Mouse (Mus musculus) neural tube, embryonic 15.5 days (tissue): Measurements from ENCODE around the gene 4933428G20Rik. TPM values are rescaled to one million over a fixed set of nuclear protein-coding genes. Genes with fewer than 3 reads are reported as not detected.

Experiments used
- ATAC-seq: fragments of 200-750 bp; cut with Nextera tagmentation; 2 replicates; pipeline ENCODE4 v1.8.0; 2017; ENCODE audit warnings: mild to moderate bottlenecking, moderate TSS enrichment, moderate library complexity; ENCODE audit not compliant: low FRiP score
- H3K27ac ChIP-seq: fragments of 300-500 bp; sonication (generic); replicated peaks from 2 replicates; pipeline ENCODE4 v1.5.1; 2015; ENCODE audit warnings: mild to moderate bottlenecking, inconsistent platforms
- H3K27me3 ChIP-seq: fragments of 300-500 bp; sonication (generic); replicated peaks from 2 replicates; pipeline ENCODE4 v1.6.1; 2015; ENCODE audit warnings: inconsistent platforms
- H3K36me3 ChIP-seq: fragments of 300-500 bp; sonication (generic); 2 replicates; pipeline ENCODE4 v1.6.1; 2015; ENCODE audit warnings: inconsistent platforms
- H3K4me1 ChIP-seq: fragments of 300-500 bp; sonication (generic); 2 replicates; pipeline ENCODE4 v1.6.1; 2015; ENCODE audit warnings: inconsistent platforms
- H3K4me2 ChIP-seq: fragments of 300-500 bp; sonication (generic); 2 replicates; pipeline ENCODE4 v1.6.1; 2015; ENCODE audit warnings: inconsistent platforms, mild to moderate bottlenecking, moderate library complexity
- H3K4me3 ChIP-seq: fragments of 300-500 bp; sonication (generic); replicated peaks from 2 replicates; pipeline ENCODE4 v1.5.1; 2015; ENCODE audit warnings: mild to moderate bottlenecking, inconsistent platforms
- H3K9ac ChIP-seq: fragments of 300-500 bp; sonication (generic); replicated peaks from 2 replicates; pipeline ENCODE4 v1.6.1; 2015; ENCODE audit warnings: mild to moderate bottlenecking, inconsistent platforms
- H3K9me3 ChIP-seq: fragments of 300-500 bp; sonication (generic); replicated peaks from 2 replicates; pipeline ENCODE4 v1.6.1; 2016; ENCODE audit warnings: inconsistent platforms
- WGBS: fragments of 180-500 bp; shearing (Covaris S2); methylation state at CpG from one replicate; pipeline ENCODE4 v1.1.7; 2015; ENCODE audit warnings: mixed read lengths; 5-methylcytosine and 5-hydroxymethylcytosine counted together
- polyA plus RNA-seq: library from polyadenylated mRNA; unstranded; fragments of >200 nt; fragmentation: Nextera tagmentation; extraction: Ambion mirVana; gene quantifications from 2 replicates; pipeline ENCODE4 v1.2.1, GENCODE M21; 2015

Gene 4933428G20Rik
- polyA plus RNA-seq, 1 experiment from 2014 or later, result 1.2 TPM

DNA sequence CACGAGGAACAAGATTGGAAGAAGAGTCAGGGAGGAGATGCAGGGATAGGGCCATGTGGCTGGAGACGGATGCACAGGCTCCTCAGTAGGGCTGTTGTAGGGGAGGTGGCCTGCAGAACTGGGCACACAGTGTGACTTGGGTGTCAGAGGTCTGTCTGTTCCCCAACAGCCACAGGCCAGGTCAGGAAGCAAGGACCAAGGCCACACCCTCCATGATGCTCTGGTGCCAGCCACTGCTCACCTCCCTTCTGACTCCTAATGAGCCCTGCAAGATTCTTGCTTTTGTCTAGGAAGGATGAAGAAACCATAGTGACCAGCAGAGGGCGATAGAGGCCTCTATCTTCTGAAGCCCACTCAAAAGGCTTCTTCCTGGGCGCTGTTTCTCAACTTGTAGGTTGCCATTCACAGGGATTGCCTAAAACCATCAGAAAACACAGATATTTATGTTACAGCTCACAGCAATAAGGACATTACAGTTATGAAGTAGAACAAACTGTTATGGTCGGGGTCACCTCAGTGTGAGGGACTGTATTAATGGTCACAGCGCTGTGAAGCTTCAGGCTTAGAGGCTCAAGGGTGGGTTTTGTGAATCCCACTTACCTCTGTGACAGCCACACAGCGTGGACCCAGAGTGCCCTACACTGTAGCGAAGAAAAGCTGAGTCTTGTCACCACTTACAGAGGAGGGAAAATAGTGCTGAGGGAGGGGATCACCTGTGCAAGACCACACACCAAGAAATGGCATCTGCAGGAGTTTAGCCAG is 23.6 kb downstream of the 4933428G20Rik start:
- H3K27me3 ChIP-seq, result no peaks in the 10 kb centered on the region
- H3K27ac ChIP-seq, result no peak overlapping the region
- peak; percentile 65 for ATAC-seq
- peaks cover 80% of the 10 kb centered on the region for H3K36me3 ChIP-seq
- H3K4me2 ChIP-seq, result no peak overlapping the region
- no peak overlapping the region for H3K9ac ChIP-seq
- WGBS, result 57% methylated on average over 8 of the region's 8 CpGs
- no peak overlapping the region for H3K4me3 ChIP-seq
- no peaks in the 10 kb centered on the region for H3K4me1 ChIP-seq
- no peaks in the 10 kb centered on the region for H3K9me3 ChIP-seq

DNA sequence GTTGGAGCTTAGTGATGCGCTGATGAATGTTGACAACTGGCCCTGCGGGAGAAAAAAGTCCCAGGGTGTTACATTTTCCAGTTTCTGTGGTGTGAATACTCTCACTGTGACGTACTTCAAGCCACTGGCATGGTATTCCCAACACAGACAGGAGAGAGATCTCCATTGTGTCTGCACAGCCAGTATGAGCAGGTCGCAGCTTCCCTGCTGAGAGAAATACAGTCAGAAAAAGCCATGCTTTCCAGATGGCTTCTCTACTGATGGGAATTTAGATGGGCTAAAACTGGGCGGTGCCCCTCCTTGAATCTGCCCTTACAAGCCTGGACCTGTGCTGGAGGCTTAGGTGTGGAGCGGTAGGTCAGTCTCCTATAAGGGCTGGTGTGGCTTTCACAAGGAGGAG is 28.9 kb downstream of the 4933428G20Rik start:
- Histone ChIP-seq H3K9me3 (no peaks in the 10 kb centered on the region), H3K27ac (no peak overlapping the region), H3K4me1 (no peaks in the 10 kb centered on the region), H3K4me3 (no peak overlapping the region), H3K9ac (no peak overlapping the region), H3K4me2 (no peak overlapping the region), H3K36me3 (peaks cover 73% of the 10 kb centered on the region), H3K27me3 (no peaks in the 10 kb centered on the region)
- ATAC-seq, result no peak
- 84% methylated on average over 6 of the region's 6 CpGs for WGBS

DNA sequence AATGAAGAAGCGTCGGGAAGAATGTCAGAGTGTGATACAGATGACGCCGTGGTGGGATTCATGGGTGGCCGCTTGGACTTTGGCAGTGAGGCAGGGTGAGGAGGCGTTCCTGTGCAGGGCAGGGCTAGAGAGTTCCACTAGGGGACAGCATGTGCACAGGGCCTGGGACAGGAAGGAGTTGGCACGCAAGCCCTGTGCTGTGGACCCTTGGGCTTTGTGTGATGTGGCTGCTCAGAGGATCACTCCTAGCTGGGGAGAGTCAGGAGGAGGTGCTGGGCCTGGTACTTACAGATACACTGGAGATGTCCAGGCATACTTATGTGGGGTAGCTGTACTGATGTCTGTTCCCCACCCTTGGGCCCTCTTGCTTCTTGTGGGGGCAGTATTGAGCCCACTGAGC is 30.3 kb downstream of the 4933428G20Rik start:
- no peak for ATAC-seq
- H3K9me3 ChIP-seq, result no peaks in the 10 kb centered on the region
- H3K4me1 ChIP-seq, result no peaks in the 10 kb centered on the region
- H3K4me3 ChIP-seq, result no peak overlapping the region
- WGBS, result 92% methylated on average over 7 of the region's 7 CpGs
- no peak overlapping the region for H3K4me2 ChIP-seq
- peaks cover 70% of the 10 kb centered on the region for H3K36me3 ChIP-seq
- no peaks in the 10 kb centered on the region for H3K27me3 ChIP-seq
- H3K9ac ChIP-seq, result no peak overlapping the region
- H3K27ac ChIP-seq, result no peak overlapping the region

DNA sequence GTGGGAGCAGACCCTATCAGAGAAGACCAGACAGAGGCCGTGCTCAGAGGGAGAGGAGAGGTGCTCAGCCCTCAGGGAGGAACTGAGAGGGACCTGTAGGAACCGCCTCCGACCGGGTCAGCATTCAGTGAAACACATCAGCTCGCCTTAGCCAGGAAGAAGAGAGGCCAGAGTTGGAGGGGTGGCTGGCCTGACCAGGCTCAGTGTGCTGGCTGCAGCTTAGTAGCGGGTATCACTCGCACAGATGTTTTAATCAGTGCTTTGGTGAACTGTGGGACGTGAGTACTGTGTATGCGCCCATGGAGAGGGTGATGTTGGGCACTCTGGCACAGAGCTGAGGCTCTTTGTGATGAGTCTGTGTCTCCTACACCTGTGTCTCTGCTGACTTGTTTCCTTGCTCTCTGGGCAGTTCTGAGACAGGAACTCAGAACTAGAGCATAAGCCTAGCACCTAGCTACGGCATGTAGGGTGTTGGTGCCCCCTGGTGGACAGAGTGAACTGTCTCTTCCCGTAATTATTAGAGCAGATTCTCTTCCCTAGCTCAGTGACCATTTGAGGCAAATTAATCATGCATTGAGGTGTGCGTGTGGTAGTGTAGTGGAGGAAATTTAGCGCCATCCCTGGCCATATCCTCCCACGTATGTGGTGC is 31.4 kb downstream of the 4933428G20Rik start:
- Histone ChIP-seq H3K4me2 (no peak overlapping the region), H3K9me3 (no peaks in the 10 kb centered on the region), H3K27me3 (no peaks in the 10 kb centered on the region), H3K4me1 (no peaks in the 10 kb centered on the region), H3K27ac (no peak overlapping the region), H3K36me3 (peaks cover 71% of the 10 kb centered on the region), H3K4me3 (no peak overlapping the region), H3K9ac (no peak overlapping the region)
- peak; percentile 65 for ATAC-seq
- 48% methylated on average over 14 of the region's 14 CpGs for WGBS

DNA sequence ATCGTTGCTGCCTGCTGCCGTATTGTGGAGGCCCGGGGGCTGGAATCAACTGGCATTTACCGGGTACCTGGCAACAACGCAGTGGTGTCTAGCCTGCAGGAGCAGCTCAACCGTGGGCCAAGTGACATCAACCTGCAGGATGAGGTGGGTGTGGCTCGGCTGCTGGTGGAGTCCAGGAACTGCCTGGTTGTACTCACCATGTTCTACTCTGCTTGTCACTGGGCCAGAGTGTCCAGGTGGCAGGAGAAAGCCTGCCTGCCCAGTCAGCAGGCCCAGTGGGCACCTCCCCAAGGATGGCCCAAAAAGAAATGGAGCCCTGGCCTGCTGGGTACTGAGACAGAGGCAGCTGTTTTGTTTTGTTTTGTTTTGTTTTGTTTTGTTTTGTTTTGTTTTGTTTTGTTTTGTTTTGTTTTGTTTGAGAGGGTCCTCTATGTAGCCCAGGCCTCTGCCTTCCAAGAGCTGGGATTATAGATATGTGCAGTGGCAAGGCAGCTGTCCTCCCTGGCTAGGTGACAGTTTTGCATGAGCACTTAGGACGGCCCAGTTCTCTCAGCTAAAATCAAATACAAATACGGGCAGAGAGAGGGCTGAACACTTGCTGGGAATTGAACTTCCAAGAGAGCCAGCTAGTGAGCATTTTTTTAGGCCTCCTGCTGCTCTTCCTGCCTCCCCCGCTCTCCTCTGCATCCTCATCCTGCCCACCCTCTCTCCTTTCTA is 33.5 kb downstream of the 4933428G20Rik start:
- WGBS, result 79% methylated on average over 10 of the region's 10 CpGs
- Histone ChIP-seq H3K9me3 (no peaks in the 10 kb centered on the region), H3K4me2 (no peak overlapping the region), H3K4me1 (no peaks in the 10 kb centered on the region), H3K4me3 (no peak overlapping the region), H3K9ac (0 out of 2 replicates have a peak overlapping the region, but pooled peaks have one; percentile 14), H3K27ac (no peak overlapping the region), H3K36me3 (peaks cover 73% of the 10 kb centered on the region), H3K27me3 (no peaks in the 10 kb centered on the region)
- ATAC-seq, result no peak

DNA sequence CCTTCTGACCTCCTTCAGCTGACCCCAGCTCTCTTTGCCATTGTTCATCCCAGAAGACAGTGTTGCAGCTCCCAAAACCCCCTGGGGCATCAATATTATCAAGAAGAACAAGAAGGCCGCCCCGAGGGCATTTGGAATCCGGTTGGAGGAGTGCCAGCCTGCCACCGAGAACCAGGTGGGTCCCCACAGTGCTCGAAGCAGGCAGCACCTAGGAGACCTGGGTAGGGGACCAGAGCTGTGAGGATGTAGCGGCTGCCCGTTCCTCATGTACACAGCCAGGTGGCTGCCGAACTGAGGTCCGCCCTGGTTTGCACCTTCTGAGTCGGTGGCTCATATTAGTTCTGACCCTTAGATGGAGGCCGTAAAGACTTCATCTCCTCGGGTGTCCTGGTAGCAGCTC is 34.2 kb downstream of the 4933428G20Rik start:
- Histone ChIP-seq H3K36me3 (peaks cover 74% of the 10 kb centered on the region), H3K4me1 (no peaks in the 10 kb centered on the region), H3K27me3 (no peaks in the 10 kb centered on the region), H3K4me2 (no peak overlapping the region), H3K4me3 (no peak overlapping the region), H3K27ac (no peak overlapping the region), H3K9me3 (no peaks in the 10 kb centered on the region), H3K9ac (no peak overlapping the region)
- no peak for ATAC-seq
- whole genome bisulfite sequencing, result 88% methylated on average over 12 of the region's 12 CpGs

DNA sequence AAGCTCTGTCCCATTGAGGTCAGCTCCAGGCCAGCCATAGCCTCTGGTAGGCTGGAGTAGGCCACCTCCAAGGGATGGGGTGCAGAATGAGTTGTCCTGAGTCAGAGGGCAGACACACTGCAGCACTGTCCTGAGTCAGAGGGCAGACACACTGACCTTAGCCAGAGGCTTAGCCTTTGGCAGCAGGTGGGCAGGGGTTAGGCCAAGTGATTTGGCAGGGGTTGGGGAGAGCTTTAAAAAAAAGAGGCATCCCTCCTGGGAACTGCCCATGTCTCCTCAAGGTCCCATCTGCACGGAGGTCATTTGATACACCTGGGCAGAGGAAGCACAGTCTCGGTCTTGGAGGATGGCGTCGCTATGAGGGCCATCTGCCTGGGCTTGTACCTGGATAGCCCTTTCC is 36.1 kb downstream of the 4933428G20Rik start:
- Histone ChIP-seq H3K4me3 (no peak overlapping the region), H3K4me2 (no peak overlapping the region), H3K27me3 (no peaks in the 10 kb centered on the region), H3K9me3 (no peaks in the 10 kb centered on the region), H3K36me3 (peaks cover 74% of the 10 kb centered on the region), H3K27ac (no peak overlapping the region), H3K9ac (no peak overlapping the region), H3K4me1 (no peaks in the 10 kb centered on the region)
- no peak for ATAC-seq
- WGBS, result 89% methylated on average over 4 of the region's 4 CpGs

DNA sequence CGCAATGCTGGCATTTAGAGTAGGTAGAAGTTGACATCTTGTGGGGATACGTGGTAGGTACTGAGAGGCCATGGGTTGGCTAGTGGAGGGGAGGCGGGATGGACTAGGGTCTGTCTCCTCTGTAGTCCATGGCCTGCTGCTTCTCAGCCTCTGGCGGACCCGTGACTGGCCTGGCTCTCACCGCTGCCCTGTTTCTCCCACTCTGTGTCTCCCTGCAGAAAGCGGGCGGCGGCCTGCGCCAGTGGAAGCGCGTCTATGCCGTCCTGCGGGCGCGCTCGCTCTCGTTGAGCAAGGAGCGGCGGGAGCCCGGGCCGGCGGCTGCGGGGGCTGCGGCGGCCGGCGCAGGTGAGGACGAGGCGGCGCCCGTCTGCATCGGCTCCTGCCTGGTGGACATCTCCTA is 37.0 kb downstream of the 4933428G20Rik start:
- ATAC-seq, result no peak
- peaks cover 81% of the 10 kb centered on the region for H3K36me3 ChIP-seq
- H3K27me3 ChIP-seq, result no peaks in the 10 kb centered on the region

DNA sequence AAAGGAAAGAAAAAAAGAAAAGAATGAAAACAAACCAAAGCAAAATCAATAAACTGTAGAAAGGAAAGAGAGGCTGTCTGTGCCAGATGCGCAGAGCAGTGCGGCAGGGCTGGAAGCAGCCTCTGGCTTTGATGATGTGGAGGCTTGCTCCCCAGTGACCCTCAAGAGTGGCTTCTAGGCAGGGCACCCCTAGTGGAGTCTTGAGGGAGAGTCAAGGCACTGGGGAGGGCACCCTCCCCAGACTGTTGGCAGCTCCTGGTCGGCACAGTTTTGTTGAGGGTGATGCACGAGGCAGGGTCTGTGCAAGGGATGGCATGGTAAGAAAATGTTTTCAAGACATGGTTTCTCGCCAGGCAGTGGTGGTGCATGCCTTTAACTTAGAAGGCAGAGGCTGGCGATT is 37.6 kb downstream of the 4933428G20Rik start:
- no peak for ATAC-seq
- no peak overlapping the region for H3K4me2 ChIP-seq
- H3K9ac ChIP-seq, result no peak overlapping the region
- H3K27ac ChIP-seq, result no peak overlapping the region
- H3K9me3 ChIP-seq, result no peaks in the 10 kb centered on the region
- H3K4me3 ChIP-seq, result no peak overlapping the region
- WGBS, result 87% methylated on average over 6 of the region's 6 CpGs
- H3K27me3 ChIP-seq, result no peaks in the 10 kb centered on the region
- peaks cover 84% of the 10 kb centered on the region for H3K36me3 ChIP-seq
- no peaks in the 10 kb centered on the region for H3K4me1 ChIP-seq

More for the DNA sequence above, 37.0 kb downstream of the 4933428G20Rik start:
- WGBS, result 42% methylated on average over 33 of the region's 33 CpGs
- no peak overlapping the region for H3K4me2 ChIP-seq
- H3K9ac ChIP-seq, result no peak overlapping the region
- no peaks in the 10 kb centered on the region for H3K4me1 ChIP-seq
- no peaks in the 10 kb centered on the region for H3K9me3 ChIP-seq
- H3K27ac ChIP-seq, result no peak overlapping the region
- no peak overlapping the region for H3K4me3 ChIP-seq

DNA sequence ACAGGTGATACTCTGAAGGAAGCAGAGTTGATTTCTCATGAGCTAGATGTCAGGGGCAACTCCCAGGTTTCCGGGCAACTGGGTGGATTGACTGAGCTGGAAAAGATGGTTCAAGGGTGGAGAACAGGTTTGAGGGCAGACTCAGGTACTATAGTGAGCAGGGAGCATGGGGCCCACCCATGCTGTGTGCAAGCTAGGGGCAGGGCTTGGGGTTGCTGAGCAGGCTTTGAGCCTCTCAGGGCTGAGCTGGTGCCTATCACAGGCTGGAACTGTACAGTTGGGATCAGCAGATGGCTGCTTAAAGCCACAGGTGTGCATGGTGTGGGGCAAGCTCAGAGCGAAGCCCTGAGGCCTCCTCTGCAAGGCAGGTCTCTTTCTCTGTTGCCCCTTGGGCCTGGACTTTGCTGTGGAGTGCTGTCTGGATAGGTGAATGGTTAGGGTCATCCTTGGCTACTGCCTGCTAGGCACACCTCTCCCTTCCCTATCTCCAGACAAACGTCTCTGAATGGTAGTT is 38.8 kb downstream of the 4933428G20Rik start:
- H3K27ac ChIP-seq, result no peak overlapping the region
- no peaks in the 10 kb centered on the region for H3K27me3 ChIP-seq
- no peaks in the 10 kb centered on the region for H3K9me3 ChIP-seq
- WGBS, result 93% methylated on average over 3 of the region's 3 CpGs
- H3K4me1 ChIP-seq, result no peaks in the 10 kb centered on the region
- no peak overlapping the region for H3K4me3 ChIP-seq
- no peak for ATAC-seq
- peaks cover 83% of the 10 kb centered on the region for H3K36me3 ChIP-seq
- H3K9ac ChIP-seq, result no peak overlapping the region
- no peak overlapping the region for H3K4me2 ChIP-seq

DNA sequence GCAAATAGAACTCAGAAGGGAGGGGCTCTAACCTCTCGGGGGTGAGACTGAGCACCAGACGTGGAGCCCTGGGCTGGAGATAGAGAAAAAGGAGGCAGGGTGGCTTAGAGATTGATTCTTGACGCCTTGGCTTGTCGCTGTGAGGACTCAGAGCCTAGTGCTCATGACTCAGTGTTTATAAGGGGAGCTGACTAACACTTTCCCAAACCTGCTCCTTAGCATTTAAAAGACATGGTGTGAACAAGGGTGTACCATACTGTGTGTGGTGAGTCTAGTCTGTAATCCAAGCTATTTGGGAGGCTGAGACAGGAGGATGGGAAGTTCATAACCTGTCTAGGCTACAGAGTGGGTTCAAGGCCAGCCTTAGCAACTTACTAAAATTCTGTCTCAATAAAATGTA is 43.0 kb downstream of the 4933428G20Rik start:
- ATAC-seq, result no peak
- Histone ChIP-seq H3K9ac (no peak overlapping the region), H3K27me3 (no peaks in the 10 kb centered on the region), H3K4me3 (no peak overlapping the region), H3K4me2 (no peak overlapping the region), H3K36me3 (peaks cover 82% of the 10 kb centered on the region), H3K27ac (no peak overlapping the region), H3K4me1 (peaks cover 25% of the 10 kb centered on the region), H3K9me3 (no peaks in the 10 kb centered on the region)
- 90% methylated on average over 4 of the region's 4 CpGs for WGBS
